Mouse (Mus musculus) splenic B cell, adult 2 months (primary cell): Measurements from ENCODE around the gene Carnmt1.
A peak's percentile ranks its signal among the peaks of the same experiment; 100 is the strongest.

Experiments used
- DNase-seq: peaks from one replicate; pipeline ENCODE4 v3.0.0-alpha.2; 2011; ENCODE audit warnings: low read depth, low spot score
- H3K27me3 ChIP-seq: 2 replicates; pipeline ENCODE4 v1.6.1; 2012; ENCODE audit warnings: mild to moderate bottlenecking, low read length, moderate library complexity, mixed read lengths; ENCODE audit not compliant: control insufficient read depth, poor library complexity, insufficient read depth, severe bottlenecking
- H3K36me3 ChIP-seq: 2 replicates; pipeline ENCODE4 v1.6.1; 2012; ENCODE audit warnings: mild to moderate bottlenecking, low read length, moderate library complexity, mixed read lengths; ENCODE audit not compliant: control insufficient read depth, poor library complexity, insufficient read depth, severe bottlenecking

The Carnmt1 gene

GRCm38 (mm10) chr19:18670608-18671007 is at the start of gene Carnmt1:
TSS of gene Carnmt1 (plus strand) at chr19:18670764.
- H3K27me3 ChIP-seq = no peaks in the 10 kb centered on the region
- DNase-seq = peak; percentile 99
- no peaks in the 10 kb centered on the region for H3K36me3 ChIP-seq

- Histone ChIP-seq H3K36me3 (no peaks in the 10 kb centered on the region), H3K27me3 (no peaks in the 10 kb centered on the region)
- DNase-seq = no peak
These were observed 46.7 kb upstream of the Carnmt1 start for GRCm38 (mm10) chr19:18623894-18624293.

GRCm38 (mm10) chr19:18629589-18629988 is 41.0 kb upstream of the Carnmt1 start:
- H3K36me3 ChIP-seq = no peaks in the 10 kb centered on the region
- no peak for DNase-seq

DNA sequence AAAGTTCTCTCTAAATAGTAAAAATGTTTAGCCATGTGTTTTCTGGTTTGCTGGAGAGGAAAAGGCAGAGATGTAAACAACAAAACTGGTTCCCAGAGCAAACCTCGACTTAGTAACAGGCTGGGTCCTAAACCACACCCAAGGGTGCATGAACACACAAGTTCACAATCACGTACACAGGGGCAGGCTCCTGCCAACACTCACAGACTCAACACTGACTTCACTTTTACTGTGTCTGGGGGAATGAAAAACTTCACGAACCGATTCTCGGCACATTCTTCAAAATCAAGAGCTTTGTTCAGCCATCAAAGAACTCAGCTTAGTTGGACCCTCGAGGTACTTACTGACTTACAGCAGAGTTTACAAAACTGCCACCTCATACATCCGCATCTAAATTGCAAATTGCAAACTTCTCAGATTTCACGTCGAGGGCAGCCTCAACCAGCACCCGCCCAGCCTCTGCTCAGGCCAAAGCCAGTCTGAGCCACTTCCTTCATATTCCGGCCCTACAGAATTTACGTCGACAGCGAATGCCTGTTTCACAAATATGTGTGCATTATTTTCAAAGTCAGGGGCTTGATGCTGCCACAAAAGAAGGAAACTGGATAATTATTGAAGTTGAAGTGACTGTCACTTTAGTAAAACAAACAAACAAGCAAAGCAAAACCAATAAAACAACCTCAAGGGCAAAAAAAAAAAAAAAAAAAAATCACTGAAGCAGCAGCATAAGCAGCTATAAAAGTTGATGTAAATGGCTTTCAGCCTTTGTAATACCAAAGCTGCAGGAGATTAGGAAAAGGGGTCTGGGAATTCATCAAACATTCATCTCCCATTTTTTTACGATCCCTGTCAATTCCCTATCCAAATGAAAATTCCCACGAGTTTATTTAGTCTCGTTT is 40.1 kb upstream of the Carnmt1 start:
- Histone ChIP-seq H3K36me3 (no peaks in the 10 kb centered on the region), H3K27me3 (no peaks in the 10 kb centered on the region)
- peak; percentile 33 for DNase-seq

More at GRCm38 (mm10) chr19:18629589-18629988, 41.0 kb upstream of the Carnmt1 start:
- no peaks in the 10 kb centered on the region for H3K27me3 ChIP-seq

DNA sequence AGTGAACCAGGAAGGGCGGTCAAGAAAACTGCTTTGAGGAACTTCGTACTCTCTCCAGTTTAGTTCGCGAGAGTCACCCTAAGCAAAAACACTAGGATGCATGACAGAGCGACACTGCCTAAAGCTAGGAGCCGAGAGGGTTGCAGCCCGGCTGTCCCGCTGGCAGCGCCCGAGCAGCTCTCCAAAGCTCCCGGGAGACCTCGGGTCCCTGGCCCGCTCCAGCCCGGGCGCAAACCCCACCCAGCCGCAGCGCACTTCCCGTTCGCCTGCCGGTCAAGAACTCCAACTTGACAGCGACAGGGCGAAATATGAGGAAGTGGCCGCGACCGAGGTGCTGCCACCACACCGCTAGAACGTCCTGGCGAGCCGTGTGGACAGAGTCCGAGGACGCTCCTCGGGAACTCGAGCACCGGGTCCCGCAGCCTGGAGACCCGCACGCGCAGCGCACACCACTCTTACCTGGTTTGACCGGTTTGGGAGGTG is 39.4 kb upstream of the Carnmt1 start:
- Histone ChIP-seq H3K27me3 (no peaks in the 10 kb centered on the region), H3K36me3 (no peaks in the 10 kb centered on the region)
- DNase-seq = peak; percentile 65

DNA sequence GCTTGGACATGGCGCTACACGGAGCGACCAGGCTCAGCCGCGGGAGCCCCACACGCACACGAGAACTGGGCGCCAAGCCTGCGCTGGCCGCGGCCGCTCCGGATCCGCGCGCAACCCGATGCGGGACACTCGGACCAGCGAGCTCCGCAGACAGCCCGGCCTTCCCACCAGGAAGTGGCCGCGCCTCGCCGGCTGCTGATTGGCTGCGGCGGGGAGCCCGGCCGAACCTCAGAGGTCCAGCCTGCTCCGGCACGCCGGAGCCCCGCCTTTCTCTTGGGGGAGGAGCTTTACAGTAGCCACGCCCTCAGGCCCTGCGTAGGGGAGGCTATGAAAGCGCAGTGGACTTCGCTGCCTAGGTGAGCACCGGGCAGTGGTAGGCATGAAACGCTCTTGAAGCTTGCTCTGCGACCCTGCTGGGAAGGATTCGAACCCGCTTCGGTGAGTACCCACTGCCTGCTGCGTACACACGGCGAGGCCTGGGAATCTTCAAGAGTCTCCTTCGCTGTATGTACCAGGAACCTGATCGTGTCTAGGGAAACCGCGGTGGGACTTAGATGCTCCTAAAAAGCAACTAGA is 38.8 kb upstream of the Carnmt1 start, which contains the start of the genes Ostf1 and Nmrk1:
TSS of gene Ostf1 (minus strand) at position 180 of the 576 bp plus-strand sequence.
TSS of gene Nmrk1 (plus strand) at position 307 of the 576 bp plus-strand sequence.
- peak; percentile 95 for DNase-seq
- Histone ChIP-seq H3K27me3 (no peaks in the 10 kb centered on the region), H3K36me3 (no peaks in the 10 kb centered on the region)

DNA sequence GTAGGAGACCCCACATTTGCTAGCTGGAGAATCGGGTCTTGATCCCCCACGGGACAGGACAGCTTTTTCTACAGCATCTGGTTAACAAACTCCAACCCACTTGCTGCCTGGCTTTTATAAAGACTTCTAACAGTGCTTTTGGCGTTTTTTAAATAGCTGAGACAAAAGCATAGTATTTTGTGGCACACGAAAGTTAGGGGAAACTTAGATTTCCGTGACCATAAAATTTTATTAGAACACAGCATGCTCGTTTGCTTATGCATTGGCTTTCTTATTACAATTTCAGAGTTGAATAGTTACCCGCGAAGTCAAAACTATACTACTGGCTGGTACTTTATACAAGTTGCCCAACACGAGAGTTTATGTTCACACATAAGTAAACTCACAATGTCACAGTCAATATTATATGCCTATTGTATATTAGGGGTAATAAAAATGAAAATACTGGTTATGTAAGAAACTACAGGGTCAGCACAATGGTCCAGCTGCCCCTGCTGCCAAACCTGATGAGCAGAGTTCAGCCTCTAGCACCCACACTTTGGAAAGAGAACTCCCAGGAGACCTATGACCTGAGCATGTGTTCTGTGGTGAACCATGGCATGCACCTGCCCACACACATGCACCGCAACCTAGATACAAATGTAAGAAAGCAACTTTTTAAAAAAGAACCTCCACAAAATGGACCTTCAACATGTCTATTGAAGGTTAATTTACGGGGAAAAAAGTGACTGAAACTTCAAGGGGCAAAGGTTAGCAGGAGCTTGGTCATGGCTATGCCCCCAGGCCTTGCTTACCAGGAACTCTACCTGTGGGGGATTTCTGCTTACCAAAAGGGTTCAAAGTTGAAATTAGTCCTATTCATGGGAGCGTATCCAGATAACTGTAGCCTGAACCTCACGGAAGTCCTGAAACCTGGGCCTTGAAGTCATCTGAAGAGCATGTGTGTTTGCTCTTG is 38.1 kb upstream of the Carnmt1 start:
- Histone ChIP-seq H3K27me3 (no peaks in the 10 kb centered on the region), H3K36me3 (no peaks in the 10 kb centered on the region)
- peak; percentile 36 for DNase-seq

GRCm38 (mm10) chr19:18637954-18638353 is 32.6 kb upstream of the Carnmt1 start:
- H3K36me3 ChIP-seq = no peaks in the 10 kb centered on the region
- no peaks in the 10 kb centered on the region for H3K27me3 ChIP-seq
- no peak for DNase-seq

GRCm38 (mm10) chr19:18638949-18639348 is 31.6 kb upstream of the Carnmt1 start:
- Histone ChIP-seq H3K36me3 (no peaks in the 10 kb centered on the region), H3K27me3 (no peaks in the 10 kb centered on the region)
- DNase-seq = peak; percentile 50

GRCm38 (mm10) chr19:18639552-18639951 is 31.0 kb upstream of the Carnmt1 start:
- no peaks in the 10 kb centered on the region for H3K27me3 ChIP-seq
- peak; percentile 49 for DNase-seq
- no peaks in the 10 kb centered on the region for H3K36me3 ChIP-seq

GRCm38 (mm10) chr19:18641001-18641400 is 29.6 kb upstream of the Carnmt1 start:
- H3K36me3 ChIP-seq = no peaks in the 10 kb centered on the region
- no peak for DNase-seq
- no peaks in the 10 kb centered on the region for H3K27me3 ChIP-seq

DNA sequence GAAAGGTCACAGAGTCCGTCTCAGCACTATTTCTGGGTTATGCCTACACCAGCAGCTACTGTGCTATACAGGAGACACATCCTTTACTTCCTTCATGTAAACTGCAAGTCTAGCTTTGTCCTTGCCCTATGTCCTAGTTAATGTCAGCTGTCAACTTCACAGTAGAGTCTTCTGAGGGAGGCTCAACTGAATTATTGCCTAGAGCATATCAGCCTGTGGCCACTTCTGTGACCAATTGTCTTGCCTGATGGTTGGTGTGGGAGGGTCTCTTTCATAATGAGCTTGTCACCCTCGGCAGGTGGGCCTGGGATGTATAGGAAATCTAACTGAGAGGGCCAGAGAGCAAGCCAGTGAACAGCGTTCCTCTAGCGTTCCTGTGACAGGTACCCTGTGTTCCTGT is 27.2 kb upstream of the Carnmt1 start:
- no peaks in the 10 kb centered on the region for H3K36me3 ChIP-seq
- H3K27me3 ChIP-seq = no peaks in the 10 kb centered on the region
- DNase-seq = no peak

DNA sequence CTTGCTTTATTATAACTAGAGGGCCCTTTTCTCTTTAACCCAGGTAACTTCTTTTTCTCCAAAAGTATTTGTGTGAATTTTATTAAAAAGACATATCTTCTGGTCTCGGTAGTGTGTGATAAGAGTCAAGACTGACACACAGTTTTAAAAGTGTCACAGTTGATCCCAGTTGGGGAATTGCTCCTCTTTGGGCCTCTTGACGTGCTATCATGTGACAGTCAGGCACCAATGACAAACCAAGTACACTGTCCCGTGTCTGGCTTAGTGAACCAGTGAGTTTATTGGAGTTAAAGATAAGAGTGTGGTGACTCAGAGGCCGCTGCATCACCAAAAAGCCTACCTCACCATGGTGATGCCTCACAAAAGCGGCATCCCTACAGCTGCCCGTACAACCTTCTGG is 26.5 kb upstream of the Carnmt1 start:
- H3K36me3 ChIP-seq = no peaks in the 10 kb centered on the region
- no peak for DNase-seq
- H3K27me3 ChIP-seq = no peaks in the 10 kb centered on the region

DNA sequence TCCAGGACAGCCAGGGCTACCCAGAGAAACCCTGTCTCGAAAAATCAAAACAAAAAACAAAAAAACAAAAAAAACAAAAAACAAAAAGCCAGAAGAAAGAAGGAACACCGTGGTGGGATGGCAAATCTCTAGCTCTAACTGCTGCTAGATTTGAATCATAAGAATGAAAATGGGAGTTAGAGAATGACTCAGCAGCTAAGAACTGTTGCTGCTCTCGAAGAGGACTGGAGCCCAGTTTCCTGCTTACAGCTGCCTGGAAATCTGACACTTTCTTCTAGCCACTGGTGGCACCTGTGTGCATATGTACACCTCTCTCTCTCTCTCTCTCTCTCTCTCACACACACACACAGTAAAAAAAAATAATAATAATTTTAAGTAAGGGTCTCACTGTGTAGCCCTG is 24.2 kb upstream of the Carnmt1 start:
- Histone ChIP-seq H3K36me3 (no peaks in the 10 kb centered on the region), H3K27me3 (no peaks in the 10 kb centered on the region)
- no peak for DNase-seq
